Mouse (Mus musculus) forebrain, embryonic 11.5 days (tissue): Measurements from ENCODE around the gene Gpx3. TPM values are rescaled to one million over a fixed set of nuclear protein-coding genes. Genes with fewer than 3 reads are reported as not detected.

Experiments used
- ATAC-seq: fragments of 200-750 bp; cut with Nextera tagmentation; replicated peaks from 2 replicates; pipeline ENCODE4 v1.8.0; 2017; ENCODE audit warnings: moderate TSS enrichment; ENCODE audit not compliant: low FRiP score
- DNase-seq: peaks from one replicate; pipeline ENCODE4 v3.0.0-alpha.2; 2017; ENCODE audit warnings: low spot score
- H3K27ac ChIP-seq: fragments of 300-500 bp; sonication (generic); 2 replicates; pipeline ENCODE4 v1.5.1; 2014; ENCODE audit warnings: low read depth, low read length
- H3K27me3 ChIP-seq: fragments of 300-500 bp; sonication (generic); 2 replicates; pipeline ENCODE4 v1.6.1; 2014; ENCODE audit warnings: mild to moderate bottlenecking, low read length, mixed read lengths; ENCODE audit not compliant: control insufficient read depth, insufficient read depth
- H3K36me3 ChIP-seq: fragments of 300-500 bp; sonication (generic); 2 replicates; pipeline ENCODE4 v1.6.1; 2014; ENCODE audit warnings: mild to moderate bottlenecking, low read length, moderate library complexity, mixed read lengths; ENCODE audit not compliant: control insufficient read depth, insufficient read depth
- H3K4me1 ChIP-seq: fragments of 300-500 bp; sonication (generic); replicated peaks from 2 replicates; pipeline ENCODE4 v1.6.1; 2014; ENCODE audit warnings: low read length, mixed read lengths; ENCODE audit not compliant: control insufficient read depth, insufficient read depth
- H3K4me2 ChIP-seq: fragments of 300-500 bp; sonication (generic); 2 replicates; pipeline ENCODE4 v1.6.1; 2014; ENCODE audit warnings: low read depth, mild to moderate bottlenecking, low read length, moderate library complexity, mixed read lengths; ENCODE audit not compliant: severe bottlenecking
- H3K4me3 ChIP-seq: fragments of 300-500 bp; sonication (generic); 2 replicates; pipeline ENCODE4 v1.5.1; 2014; ENCODE audit warnings: low read depth, low read length
- H3K9ac ChIP-seq: fragments of 300-500 bp; sonication (generic); 2 replicates; pipeline ENCODE4 v1.6.1; 2014; ENCODE audit warnings: low read length
- H3K9me3 ChIP-seq: fragments of 300-500 bp; sonication (generic); 2 replicates; pipeline ENCODE4 v1.6.1; 2016; ENCODE audit warnings: low read length, mixed read lengths; ENCODE audit not compliant: control insufficient read depth
- WGBS: fragments of 180-500 bp; shearing (Covaris S2); extraction: QIAGEN DNeasy Blood & Tissue Kit; methylation state at CpG from one replicate; pipeline ENCODE4 v1.1.7; 2014; 5-methylcytosine and 5-hydroxymethylcytosine counted together
- polyA plus RNA-seq: library from polyadenylated mRNA; unstranded; fragments of >200 nt; fragmentation: Nextera tagmentation; extraction: Ambion mirVana; gene quantifications from 2 replicates; pipeline ENCODE4 v1.2.1, GENCODE M21; 2014

The Gpx3 gene
- polyA plus RNA-seq, 1 experiment from 2014 or later = 52.8 TPM

DNA sequence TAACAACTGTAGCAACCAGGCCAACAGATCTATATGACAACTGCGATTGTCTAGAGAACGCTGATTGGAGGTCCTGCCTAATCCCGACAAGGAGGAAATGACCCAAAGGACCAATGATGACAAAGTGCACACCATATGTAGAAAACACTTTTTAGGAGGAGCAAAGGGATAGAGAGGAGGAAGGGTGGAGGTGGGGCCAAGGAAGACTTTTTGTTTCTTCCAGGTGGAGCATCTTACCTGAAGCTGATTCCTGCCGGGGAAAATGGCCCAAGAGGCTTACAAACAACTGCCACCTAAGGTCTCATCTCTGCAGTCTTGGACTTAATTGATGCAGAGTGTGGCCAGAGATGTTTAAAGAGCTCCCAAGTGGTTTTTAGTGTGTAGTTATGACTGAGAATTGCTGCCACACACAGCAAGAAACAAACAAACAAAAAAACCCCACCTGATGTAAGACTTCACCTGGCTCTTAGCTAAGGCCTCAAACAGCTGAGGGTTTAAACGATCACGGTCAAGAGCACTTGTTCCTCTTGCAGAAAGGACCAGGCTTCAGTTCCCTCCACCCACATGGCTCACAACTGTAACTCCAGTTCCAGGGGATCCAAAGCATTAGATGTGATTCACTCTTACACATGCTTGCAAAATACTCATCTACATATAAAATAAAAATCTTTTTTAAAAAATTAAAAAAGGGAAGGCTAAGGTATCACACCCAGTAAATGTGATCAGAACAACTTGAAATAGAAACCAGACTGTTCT lies 36.7 kb upstream of the Gpx3 start:
- ATAC-seq = no peak
- 71% methylated on average over 6 of the region's 6 CpGs for WGBS
- Histone ChIP-seq H3K27me3 (no peaks in the 10 kb centered on the region), H3K4me3 (peak overlapping the region; percentile 95; the same call in 1 of the 2 replicates), H3K4me1 (peaks cover 3% of the 10 kb centered on the region; the same call in 1 of the 2 replicates), H3K9me3 (no peaks in the 10 kb centered on the region), H3K36me3 (peaks cover 7% of the 10 kb centered on the region), H3K27ac (peak overlapping the region; percentile 80; the same call in 1 of the 2 replicates), H3K9ac (peak overlapping the region; percentile 99), H3K4me2 (peak overlapping the region; percentile 79; the same call in 1 of the 2 replicates)
- no peak for DNase-seq

- H3K4me3 ChIP-seq = peak within 1 kb of the TSS; percentile 95
- ATAC-seq = peak; percentile 76
- peak within 1 kb of the TSS; percentile 99 for H3K9ac ChIP-seq
- H3K4me2 ChIP-seq = peak within 1 kb of the TSS; percentile 79
- no peaks in the 10 kb centered on the region for H3K27me3 ChIP-seq
- peaks cover 11% of the 10 kb centered on the region for H3K36me3 ChIP-seq
- H3K9me3 ChIP-seq = no peaks in the 10 kb centered on the region
- peak within 1 kb of the TSS; percentile 80 for H3K27ac ChIP-seq
- WGBS = under 1% methylated on average over 106 of the region's 107 CpGs
- peak; percentile 96 for DNase-seq
- H3K4me1 ChIP-seq = peaks cover 3% of the 10 kb centered on the region; the same call in 1 of the 2 replicates
These were observed 35.9 kb upstream of the Gpx3 start, which contains the start of gene Hint1 for GRCm38 (mm10) chr11:54866119-54867048. TSS of gene Hint1 (plus strand) at chr11:54866383.

DNA sequence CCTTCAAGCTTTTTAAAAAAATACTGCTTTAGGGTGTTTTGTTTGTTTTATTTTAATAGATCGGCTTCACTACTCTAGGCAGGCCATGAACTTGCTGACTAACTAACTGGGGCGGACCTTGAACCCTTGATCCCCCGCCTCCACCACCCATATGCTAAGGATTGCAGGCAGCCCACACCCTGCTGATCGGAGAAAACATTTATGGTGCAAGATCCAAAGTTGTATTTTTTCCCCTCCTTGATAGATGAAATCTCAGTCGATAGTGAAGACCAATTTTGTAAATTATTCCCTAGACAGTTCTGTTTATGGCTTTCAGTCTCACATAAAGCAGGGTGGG lies 35.2 kb upstream of the Gpx3 start:
- H3K4me1 ChIP-seq = peaks cover 3% of the 10 kb centered on the region; the same call in 1 of the 2 replicates
- peak overlapping the region; percentile 79 for H3K4me2 ChIP-seq
- no peaks in the 10 kb centered on the region for H3K9me3 ChIP-seq
- ATAC-seq (0 out of 2 replicates have a peak, but pooled peaks have one; percentile 2), DNase-seq (peak; percentile 56)
- H3K27me3 ChIP-seq = no peaks in the 10 kb centered on the region
- peak overlapping the region; percentile 95 for H3K4me3 ChIP-seq
- peak overlapping the region; percentile 99 for H3K9ac ChIP-seq
- peaks cover 12% of the 10 kb centered on the region for H3K36me3 ChIP-seq
- peak overlapping the region; percentile 80; the same call in 1 of the 2 replicates for H3K27ac ChIP-seq
- 4% methylated on average over 5 of the region's 5 CpGs for WGBS

GRCm38 (mm10) chr11:54867903-54868434 lies 34.3 kb upstream of the Gpx3 start:
- no peak overlapping the region for H3K9ac ChIP-seq
- peaks cover 12% of the 10 kb centered on the region for H3K36me3 ChIP-seq
- DNase-seq = no peak
- ATAC-seq = no peak
- H3K4me2 ChIP-seq = peak overlapping the region; percentile 79; the same call in 1 of the 2 replicates
- H3K9me3 ChIP-seq = no peaks in the 10 kb centered on the region
- H3K4me3 ChIP-seq = peak overlapping the region; percentile 95; the same call in 1 of the 2 replicates
- H3K27me3 ChIP-seq = no peaks in the 10 kb centered on the region
- 94% methylated on average over 3 of the region's 3 CpGs for WGBS
- peaks cover 3% of the 10 kb centered on the region; the same call in 1 of the 2 replicates for H3K4me1 ChIP-seq
- no peak overlapping the region for H3K27ac ChIP-seq

GRCm38 (mm10) chr11:54868445-54868844 lies 33.8 kb upstream of the Gpx3 start:
- ATAC-seq (no peak), DNase-seq (no peak)
- Histone ChIP-seq H3K9me3 (no peaks in the 10 kb centered on the region), H3K9ac (no peak overlapping the region), H3K27ac (no peak overlapping the region), H3K4me2 (no peak overlapping the region), H3K4me3 (no peak overlapping the region), H3K4me1 (peaks cover 3% of the 10 kb centered on the region; the same call in 1 of the 2 replicates), H3K27me3 (no peaks in the 10 kb centered on the region), H3K36me3 (peaks cover 13% of the 10 kb centered on the region)
- WGBS = 87% methylated on average over 2 of the region's 2 CpGs

DNA sequence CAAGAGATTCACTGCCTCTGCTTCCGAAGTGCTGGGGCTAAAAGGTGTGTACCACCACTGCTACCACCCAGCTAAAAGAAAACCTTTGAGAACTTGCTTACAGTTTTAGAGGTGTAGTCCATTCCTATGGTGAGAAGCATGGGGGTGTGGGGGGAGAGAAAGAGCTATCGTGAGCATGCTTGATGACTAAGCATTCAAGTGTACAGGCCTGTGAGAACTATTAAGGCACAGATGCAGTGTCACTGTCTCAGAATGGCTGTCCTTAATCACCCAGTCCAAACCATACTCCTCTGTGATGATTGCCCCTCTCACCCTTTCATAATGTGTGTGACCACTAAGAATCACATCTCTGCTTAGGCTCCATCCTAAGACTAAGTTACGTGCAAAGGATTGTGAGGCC lies 32.9 kb upstream of the Gpx3 start:
- H3K4me2 ChIP-seq = no peak overlapping the region
- no peak overlapping the region for H3K27ac ChIP-seq
- no peak overlapping the region for H3K9ac ChIP-seq
- no peak for ATAC-seq
- no peaks in the 10 kb centered on the region for H3K9me3 ChIP-seq
- H3K4me1 ChIP-seq = peaks cover 3% of the 10 kb centered on the region; the same call in 1 of the 2 replicates
- whole genome bisulfite sequencing = 92% methylated on average over 3 of the region's 3 CpGs
- peaks cover 19% of the 10 kb centered on the region for H3K36me3 ChIP-seq
- no peak overlapping the region for H3K4me3 ChIP-seq
- DNase-seq = no peak
- H3K27me3 ChIP-seq = no peaks in the 10 kb centered on the region

- H3K27me3 ChIP-seq = no peaks in the 10 kb centered on the region
- H3K9ac ChIP-seq = no peak overlapping the region
- no peak overlapping the region for H3K27ac ChIP-seq
- 80% methylated on average over 7 of the region's 7 CpGs for WGBS
- peaks cover 19% of the 10 kb centered on the region for H3K36me3 ChIP-seq
- H3K4me3 ChIP-seq = no peak overlapping the region
- H3K4me1 ChIP-seq = peaks cover 3% of the 10 kb centered on the region; the same call in 1 of the 2 replicates
- H3K9me3 ChIP-seq = no peaks in the 10 kb centered on the region
- DNase-seq = no peak
- no peak overlapping the region for H3K4me2 ChIP-seq
- ATAC-seq = no peak
These were observed 30.3 kb upstream of the Gpx3 start for GRCm38 (mm10) chr11:54871831-54872537.

- ATAC-seq (no peak), DNase-seq (no peak)
- WGBS = 95% methylated on average over 5 of the region's 5 CpGs
These were observed 26.2 kb upstream of the Gpx3 start for GRCm38 (mm10) chr11:54876031-54876430.

More at GRCm38 (mm10) chr11:54876031-54876430, 26.2 kb upstream of the Gpx3 start:
- Histone ChIP-seq H3K4me1 (no peaks in the 10 kb centered on the region), H3K4me2 (no peak overlapping the region), H3K27me3 (no peaks in the 10 kb centered on the region), H3K36me3 (peaks cover 12% of the 10 kb centered on the region; the same call in 1 of the 2 replicates), H3K27ac (no peak overlapping the region), H3K9me3 (no peaks in the 10 kb centered on the region), H3K9ac (no peak overlapping the region), H3K4me3 (no peak overlapping the region)
